Mouse (Mus musculus) testis, adult 2 months (tissue): ENCODE measurements around the gene Nufip2. TPM values are rescaled to one million over a fixed set of nuclear protein-coding genes. Genes with fewer than 3 reads are reported as not detected.

ENCODE experiments used
- H3K27ac ChIP-seq: fragments of 200-500 bp; 2 replicates; pipeline ENCODE4 v1.5.1; 2012; ENCODE audit warnings: low read depth, low read length; ENCODE audit not compliant: control insufficient read depth, insufficient read depth
- H3K27me3 ChIP-seq: fragments of 200-500 bp; 2 replicates; pipeline ENCODE4 v1.6.1; 2012; ENCODE audit warnings: mild to moderate bottlenecking, low read length, moderate library complexity; ENCODE audit not compliant: control insufficient read depth, insufficient read depth
- H3K36me3 ChIP-seq: fragments of 200-500 bp; 2 replicates; pipeline ENCODE4 v1.6.1; 2012; ENCODE audit warnings: mild to moderate bottlenecking, low read length; ENCODE audit not compliant: control insufficient read depth, insufficient read depth
- H3K4me1 ChIP-seq: fragments of 200-500 bp; 2 replicates; pipeline ENCODE4 v1.6.1; 2012; ENCODE audit warnings: low read length; ENCODE audit not compliant: control insufficient read depth, insufficient read depth
- H3K4me3 ChIP-seq: fragments of 200-500 bp; 2 replicates; pipeline ENCODE4 v1.5.1; 2012; ENCODE audit warnings: low read depth, mild to moderate bottlenecking, low read length, moderate library complexity, mixed read lengths; ENCODE audit not compliant: control insufficient read depth
- CTCF ChIP-seq: fragments of 200-500 bp; IDR thresholded peaks from 2 replicates; pipeline ENCODE4 v1.5.1; 2012; ENCODE audit warnings: low read depth, mild to moderate bottlenecking, inconsistent platforms, low read length, moderate library complexity; ENCODE audit not compliant: control insufficient read depth, insufficient read depth, insufficient replicate concordance
- POLR2A ChIP-seq: fragments of 200-500 bp; IDR thresholded peaks from 2 replicates; pipeline ENCODE4 v1.6.1; 2012; ENCODE audit warnings: low read depth, mild to moderate bottlenecking, inconsistent platforms, low read length, moderate library complexity; ENCODE audit not compliant: control insufficient read depth
- polyA plus RNA-seq: library from polyadenylated mRNA; depleted of rRNA; stranded (reverse); fragments of >200 nt; gene quantifications from 2 replicates; pipeline ENCODE4 v1.2.3, GENCODE M21; 2012

Nufip2 gene
- polyA plus RNA-seq, 1 experiment: 12.1 TPM

DNA sequence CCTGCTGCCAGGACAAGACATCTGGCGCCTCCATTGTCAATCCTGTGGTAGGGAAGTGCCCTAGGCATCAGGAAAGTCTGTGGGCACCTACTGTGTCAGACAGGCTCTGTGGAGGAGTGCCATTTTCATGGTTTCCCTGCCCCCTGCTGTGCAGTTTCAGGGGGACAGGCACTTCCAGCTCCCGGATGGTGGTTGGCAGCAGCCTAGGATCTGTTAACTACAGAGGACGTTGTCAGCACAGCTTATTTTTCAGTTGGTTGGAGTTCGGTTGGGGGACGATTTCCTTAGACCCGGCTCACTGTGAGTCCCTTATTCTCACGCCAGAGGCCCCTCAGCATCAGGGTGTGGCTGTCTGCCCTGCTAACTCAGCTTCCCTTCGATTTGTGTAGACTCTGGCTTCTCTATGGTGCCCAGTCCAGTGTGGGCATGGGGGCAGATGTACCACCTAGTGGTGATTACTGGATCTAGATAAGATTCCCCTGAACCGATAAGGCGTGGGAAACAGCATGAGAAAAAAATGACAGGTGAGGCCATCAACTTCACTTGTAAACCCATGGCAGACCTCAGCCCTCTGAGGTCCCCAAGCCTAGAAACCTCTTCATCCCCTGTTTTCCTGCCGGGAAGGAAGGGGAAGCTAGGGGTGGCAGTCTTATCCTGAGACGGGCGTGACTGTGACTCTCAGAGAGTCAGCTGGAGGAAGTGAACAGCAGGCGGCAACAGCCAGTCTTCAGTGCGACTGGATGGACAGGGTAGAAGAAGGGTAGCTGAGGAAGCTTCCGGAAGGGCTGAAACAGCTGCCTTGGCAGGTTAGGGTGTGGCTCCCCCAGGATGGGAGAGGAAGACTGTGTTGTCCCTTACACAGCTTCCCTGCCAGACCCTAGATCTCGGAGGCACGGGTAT is 98.0 kb downstream of the Nufip2 start:
- Histone ChIP-seq H3K27ac (no peak overlapping the region), H3K27me3 (no peaks in the 10 kb centered on the region), H3K36me3 (no peaks in the 10 kb centered on the region), H3K4me3 (no peak overlapping the region), H3K4me1 (peaks cover 3% of the 10 kb centered on the region; the same call in 1 of the 2 replicates)
- TF ChIP-seq CTCF (no peak), POLR2A (no peak)

DNA sequence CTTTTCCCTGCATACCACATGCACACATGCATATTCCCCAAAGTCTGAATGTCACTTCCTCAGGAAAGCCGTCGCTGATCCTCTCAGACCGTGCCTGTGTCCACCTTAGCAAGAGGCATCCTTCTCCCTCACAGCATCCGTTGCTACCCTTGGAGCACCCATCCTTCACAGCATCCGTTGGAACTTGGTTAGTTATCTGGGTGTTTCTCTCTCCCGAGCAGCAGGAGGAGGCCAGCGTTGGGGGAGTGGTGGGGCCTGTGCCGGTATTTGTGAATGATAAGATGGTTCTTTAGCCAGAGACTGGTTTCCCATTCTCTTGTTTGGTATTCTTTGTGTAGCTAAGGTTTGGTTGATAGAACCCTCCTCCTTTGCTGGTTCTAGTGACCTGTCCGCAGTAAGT is 98.9 kb downstream of the Nufip2 start:
- TF ChIP-seq POLR2A: no peak
- no peak for TF ChIP-seq CTCF
- no peaks in the 10 kb centered on the region for H3K36me3 ChIP-seq
- H3K27ac ChIP-seq: no peak overlapping the region
- H3K4me1 ChIP-seq: peaks cover 3% of the 10 kb centered on the region; the same call in 1 of the 2 replicates
- no peak overlapping the region for H3K4me3 ChIP-seq
- H3K27me3 ChIP-seq: no peaks in the 10 kb centered on the region

DNA sequence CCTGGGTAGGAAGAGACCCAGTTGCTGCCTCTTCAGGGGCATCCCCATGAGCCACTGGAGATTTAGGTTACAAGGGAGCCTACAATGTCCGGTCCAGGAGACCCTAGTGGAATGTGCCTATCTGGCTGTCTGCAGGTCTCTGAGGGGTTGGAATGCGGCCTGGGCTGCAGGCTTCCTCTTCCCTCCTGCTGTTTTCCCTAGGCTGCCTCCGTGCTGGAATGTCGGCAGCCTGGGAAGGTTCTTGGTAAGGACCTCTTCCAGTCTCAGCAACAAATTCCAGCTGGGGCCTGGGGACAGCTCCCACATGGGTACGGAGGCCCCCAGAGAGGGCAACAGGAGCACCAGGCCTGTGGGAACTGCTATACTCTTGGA is 99.4 kb downstream of the Nufip2 start:
- H3K4me1 ChIP-seq: peaks cover 3% of the 10 kb centered on the region; the same call in 1 of the 2 replicates
- H3K27ac ChIP-seq: no peak overlapping the region
- no peaks in the 10 kb centered on the region for H3K27me3 ChIP-seq
- H3K4me3 ChIP-seq: no peak overlapping the region
- TF ChIP-seq CTCF (no peak), POLR2A (no peak)
- H3K36me3 ChIP-seq: no peaks in the 10 kb centered on the region

DNA sequence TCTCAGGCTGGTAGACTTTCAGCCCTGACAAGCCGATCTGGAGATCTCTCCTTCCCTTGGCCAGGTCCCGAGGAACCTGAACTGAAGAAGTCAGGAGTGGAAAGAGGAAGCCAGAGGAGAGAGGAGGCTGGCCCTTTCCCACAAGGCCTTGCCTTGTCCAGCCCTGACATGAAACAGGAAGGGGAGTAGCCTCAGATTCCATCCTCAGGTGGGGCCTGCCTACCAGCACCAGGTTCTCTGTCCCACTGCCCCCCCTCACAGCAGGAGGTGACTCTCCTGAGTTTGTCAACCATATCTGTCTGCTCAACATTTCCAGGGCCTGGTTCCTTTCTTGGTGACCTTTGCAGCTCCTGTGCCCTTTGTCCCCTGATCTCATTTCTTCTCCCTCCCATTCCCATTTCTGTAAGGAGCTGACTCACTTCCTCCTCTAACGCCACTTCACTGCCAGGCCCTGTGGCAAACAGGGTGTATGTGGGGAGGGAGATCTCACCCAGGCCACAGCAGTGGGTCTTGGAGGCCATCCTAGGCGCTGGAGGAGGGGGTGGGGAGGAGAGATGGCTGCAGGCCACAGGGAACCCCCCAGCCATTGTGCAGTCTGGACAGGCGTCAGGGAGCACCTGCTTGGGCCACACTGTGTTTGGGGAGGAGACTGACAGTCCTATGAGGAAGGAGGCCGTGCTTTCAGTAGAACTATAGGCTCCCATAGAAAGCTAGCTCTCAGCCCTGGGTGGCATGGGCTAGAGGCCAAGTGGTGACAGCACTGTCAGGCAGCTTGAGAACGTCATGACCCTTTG is 100.0 kb downstream of the Nufip2 start:
- Histone ChIP-seq H3K27ac (no peak overlapping the region), H3K36me3 (no peaks in the 10 kb centered on the region), H3K4me3 (no peak overlapping the region), H3K4me1 (peaks cover 5% of the 10 kb centered on the region), H3K27me3 (no peaks in the 10 kb centered on the region)
- no peak for TF ChIP-seq POLR2A

DNA sequence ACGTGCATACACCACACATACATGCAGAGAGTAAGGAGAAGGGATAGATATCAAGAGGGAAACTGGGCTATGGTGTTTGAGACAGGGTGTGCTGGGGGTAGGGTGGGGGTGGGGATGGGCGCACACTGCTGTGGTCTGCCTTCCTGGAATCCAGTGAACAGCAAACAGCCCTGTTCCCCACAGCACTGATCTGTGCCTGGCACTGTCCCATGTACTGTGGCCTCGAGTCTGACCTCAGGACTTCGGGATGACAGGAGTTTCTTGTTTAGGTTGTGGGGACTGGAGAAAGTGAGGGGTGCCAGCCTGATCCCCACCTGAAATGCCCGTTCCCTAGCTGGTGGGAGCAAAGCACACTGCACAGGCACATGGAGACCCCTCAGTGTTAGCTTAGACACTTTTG is 101.8 kb downstream of the Nufip2 start, which contains the start of gene Gm10277:
Gene Gm10277, minus strand, starts transcription at position 41 of the 400 bp plus-strand sequence.
- H3K4me3 ChIP-seq: no peak within 1 kb of the TSS
- H3K4me1 ChIP-seq: peaks cover 16% of the 10 kb centered on the region
- H3K27ac ChIP-seq: no peak within 1 kb of the TSS
- no peak for TF ChIP-seq POLR2A
- TF ChIP-seq CTCF: no peak
- no peaks in the 10 kb centered on the region for H3K27me3 ChIP-seq
- H3K36me3 ChIP-seq: no peaks in the 10 kb centered on the region

DNA sequence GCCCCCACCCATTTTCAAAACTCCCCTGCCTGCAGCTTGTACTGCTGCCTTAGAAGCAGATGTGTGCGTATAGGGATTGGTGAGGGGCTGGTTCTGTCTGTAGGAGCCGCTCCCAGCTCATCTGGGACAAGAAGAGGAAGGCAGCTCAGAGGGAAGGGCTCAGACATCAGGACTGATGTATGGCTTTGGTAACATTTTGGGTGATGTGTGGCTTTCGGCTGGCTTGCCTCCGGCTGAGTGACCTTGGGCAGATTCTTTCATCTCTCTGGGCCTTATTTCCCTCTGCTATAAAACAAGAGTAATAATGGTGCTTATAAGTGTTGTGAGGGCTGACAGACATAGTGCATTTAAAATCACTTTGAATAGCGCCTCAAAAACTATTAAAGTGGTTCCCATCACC is 103.6 kb downstream of the Nufip2 start:
- Histone ChIP-seq H3K27me3 (no peaks in the 10 kb centered on the region), H3K4me3 (no peak overlapping the region), H3K36me3 (no peaks in the 10 kb centered on the region), H3K4me1 (peaks cover 20% of the 10 kb centered on the region), H3K27ac (no peak overlapping the region)
- no peak for TF ChIP-seq POLR2A
- TF ChIP-seq CTCF: no peak

DNA sequence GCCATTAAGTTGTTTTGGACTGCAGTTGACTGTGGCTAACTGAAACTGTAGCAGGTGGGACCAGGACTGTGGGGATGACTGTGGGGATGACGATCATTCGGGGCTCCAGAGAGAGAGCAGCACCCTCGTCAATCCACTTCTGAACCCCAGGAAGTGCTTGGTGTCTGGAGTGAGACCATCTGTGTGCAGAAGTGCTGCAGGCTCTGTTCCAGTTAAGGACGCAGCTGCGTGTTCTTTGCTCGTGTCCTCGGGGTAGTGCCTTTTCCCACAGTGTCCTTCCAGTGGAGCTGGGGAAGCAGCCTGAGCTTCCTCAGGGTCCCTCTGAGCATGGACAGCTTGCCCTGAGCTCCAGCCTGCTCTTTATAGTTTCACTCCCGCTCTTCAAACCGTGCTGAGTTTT is 104.3 kb downstream of the Nufip2 start:
- no peak overlapping the region; the same call in none of the 2 replicates for H3K27ac ChIP-seq

More for the DNA sequence above, 104.3 kb downstream of the Nufip2 start:
- Histone ChIP-seq H3K4me1 (peaks cover 20% of the 10 kb centered on the region), H3K4me3 (no peak overlapping the region), H3K36me3 (no peaks in the 10 kb centered on the region), H3K27me3 (no peaks in the 10 kb centered on the region)
- TF ChIP-seq CTCF (no peak), POLR2A (no peak)
